In genomic region chr16:30548291-30548690, GRCm38 (mm10) we compare ENCODE assay signal across 15 mouse cellular contexts. TPM values are rescaled to one million over a fixed set of nuclear protein-coding genes. Genes with fewer than 3 reads are reported as not detected.
DNase-seq lines count a peak whose midpoint lies in the region; ATAC-seq and TF ChIP-seq lines count a peak whose summit lies in the region.
"Had no signal": no experiment of that assay in that cellular context is flagged by ENCODE, and none has a peak within 500 bp of the region (broad histone marks: within the 10 kb centered on the region; RNA-seq: fewer than 3 reads in every experiment).

No protein-coding gene starts in this region.

- no peaks in the 10 kb centered on the region for H3K9me3 ChIP-seq in hindbrain, embryonic 13.5 days
- no peaks in the 10 kb centered on the region for H3K9me3 ChIP-seq in hindbrain, embryonic 11.5 days (ENCODE audit: control insufficient read depth, low read length)
- H3K9me3 ChIP-seq in midbrain, embryonic 13.5 days: no peaks in the 10 kb centered on the region
- H3K9me3 ChIP-seq in liver, postnatal 0 days (ENCODE audit: low read length): no peaks in the 10 kb centered on the region
- H3K9me3 ChIP-seq in heart, embryonic 12.5 days (replicated peaks): 0 out of 2 replicates have a peak, but pooled peaks cover 3% of the 10 kb centered on the region
- H3K9me3 ChIP-seq: stomach, embryonic 15.5 days had no signal

- peaks cover 28% of the 10 kb centered on the region for H3K4me1 ChIP-seq in hindbrain, embryonic 13.5 days (replicated peaks)
- no peaks in the 10 kb centered on the region; the same call in 1 of the 2 replicates for H3K4me1 ChIP-seq in hindbrain, embryonic 11.5 days (replicated peaks; ENCODE audit: control insufficient read depth, insufficient read depth, low read length)
- H3K4me1 ChIP-seq in midbrain, embryonic 13.5 days (replicated peaks): peaks cover 32% of the 10 kb centered on the region
- H3K4me1 ChIP-seq in liver, postnatal 0 days (ENCODE audit: insufficient read depth): peaks cover 12% of the 10 kb centered on the region
- peaks cover 33% of the 10 kb centered on the region for H3K4me1 ChIP-seq in heart, embryonic 12.5 days (replicated peaks)

- no peak for ATAC-seq in hindbrain, embryonic 13.5 days (ENCODE audit: low FRiP score)
- no peak for ATAC-seq in hindbrain, embryonic 11.5 days (ENCODE audit: low FRiP score)
- no peak for ATAC-seq in midbrain, embryonic 13.5 days
- no peak for ATAC-seq in liver, postnatal 0 days
- ATAC-seq in heart, embryonic 12.5 days (ENCODE audit: insufficient number of reproducible peaks, low FRiP score): no peak
- ATAC-seq: intestine, postnatal 0 days had no signal

- WGBS in hindbrain, embryonic 13.5 days: 92% methylated on average over 5 of the region's 5 CpGs
- WGBS in hindbrain, embryonic 11.5 days: 91% methylated on average over 5 of the region's 5 CpGs
- 92% methylated on average over 5 of the region's 5 CpGs for WGBS in midbrain, embryonic 13.5 days
- 79% methylated on average over 5 of the region's 5 CpGs for WGBS in liver, postnatal 0 days (ENCODE audit: insufficient replicate concordance)
- WGBS in heart, embryonic 12.5 days: 81% methylated on average over 5 of the region's 5 CpGs

- H3K36me3 ChIP-seq in hindbrain, embryonic 13.5 days: peaks cover 33% of the 10 kb centered on the region
- 0 out of 2 replicates have a peak, but pooled peaks cover 6% of the 10 kb centered on the region for H3K36me3 ChIP-seq in hindbrain, embryonic 11.5 days (ENCODE audit: control insufficient read depth, insufficient read depth, low read length)
- H3K36me3 ChIP-seq in midbrain, embryonic 13.5 days: peaks cover 37% of the 10 kb centered on the region
- no peaks in the 10 kb centered on the region for H3K36me3 ChIP-seq in liver, postnatal 0 days (replicated peaks; ENCODE audit: insufficient read depth, low read length)
- H3K36me3 ChIP-seq in heart, embryonic 12.5 days: peaks cover 36% of the 10 kb centered on the region
- H3K36me3 ChIP-seq: stomach, embryonic 15.5 days had no signal

- peak overlapping the region; percentile 57 for H3K4me2 ChIP-seq in hindbrain, embryonic 13.5 days
- H3K4me2 ChIP-seq in hindbrain, embryonic 11.5 days (replicated peaks; ENCODE audit: low read depth, low read length): no peak overlapping the region
- H3K4me2 ChIP-seq in midbrain, embryonic 13.5 days (replicated peaks): peak overlapping the region; percentile 62
- no peak overlapping the region for H3K4me2 ChIP-seq in liver, postnatal 0 days (ENCODE audit: low read depth, low read length)
- no peak overlapping the region for H3K4me2 ChIP-seq in heart, embryonic 12.5 days
- H3K4me2 ChIP-seq: stomach, embryonic 15.5 days had no signal

- H3K4me3 ChIP-seq in hindbrain, embryonic 13.5 days: peak overlapping the region; percentile 70
- no peak overlapping the region for H3K4me3 ChIP-seq in hindbrain, embryonic 11.5 days (ENCODE audit: low read depth, low read length)
- H3K4me3 ChIP-seq in midbrain, embryonic 13.5 days (replicated peaks): peak overlapping the region; percentile 81; the same call in 1 of the 2 replicates
- no peak overlapping the region for H3K4me3 ChIP-seq in liver, postnatal 0 days (ENCODE audit: low read depth, low read length)
- no peak overlapping the region for H3K4me3 ChIP-seq in heart, embryonic 12.5 days
- H3K4me3 ChIP-seq: stomach, embryonic 15.5 days had no signal

- TF ChIP-seq CTCF in liver, postnatal 0 days (IDR thresholded peaks at IDR 0.05; ENCODE audit: low read depth): no peak

- peak overlapping the region; percentile 90; the same call in 1 of the 2 replicates for H3K9ac ChIP-seq in hindbrain, embryonic 13.5 days
- H3K9ac ChIP-seq in hindbrain, embryonic 11.5 days (ENCODE audit: low read depth, low read length): no peak overlapping the region
- H3K9ac ChIP-seq in midbrain, embryonic 13.5 days (replicated peaks): peak overlapping the region; percentile 95
- no peak overlapping the region for H3K9ac ChIP-seq in liver, postnatal 0 days (replicated peaks)
- H3K9ac ChIP-seq in heart, embryonic 12.5 days: no peak overlapping the region
- H3K9ac ChIP-seq: stomach, embryonic 15.5 days had no signal

- no peaks in the 10 kb centered on the region for H3K27me3 ChIP-seq in hindbrain, embryonic 13.5 days
- H3K27me3 ChIP-seq in hindbrain, embryonic 11.5 days (ENCODE audit: control insufficient read depth, insufficient read depth, low read length): no peaks in the 10 kb centered on the region; the same call in 1 of the 2 replicates
- H3K27me3 ChIP-seq in midbrain, embryonic 13.5 days: no peaks in the 10 kb centered on the region
- peaks cover 16% of the 10 kb centered on the region; the same call in 1 of the 2 replicates for H3K27me3 ChIP-seq in liver, postnatal 0 days (ENCODE audit: insufficient read depth, low read length)
- H3K27me3 ChIP-seq in heart, embryonic 12.5 days (replicated peaks): no peaks in the 10 kb centered on the region
- H3K27me3 ChIP-seq: stomach, embryonic 15.5 days had no signal

- DNase-seq in hindbrain, embryonic 11.5 days (ENCODE audit: low spot score): no peak
- DNase-seq in right cerebral cortex, postnatal 25 days: peak; percentile 54
- no peak for DNase-seq in right cerebral cortex, postnatal 10 days (ENCODE audit: low spot score in 2 of 2)
- no peak for DNase-seq in liver, postnatal 0 days
- DNase-seq in adrenal gland, postnatal 14 days: no peak
- DNase-seq: cerebellum, adult 9-11 months; heart, adult 18-20 months; heart, postnatal 10 days; kidney, postnatal 36 days; thymus, postnatal 36 days had no signal

- H3K27ac ChIP-seq in hindbrain, embryonic 13.5 days: 0 out of 2 replicates have a peak overlapping the region, but pooled peaks have one; percentile 12
- H3K27ac ChIP-seq in hindbrain, embryonic 11.5 days (ENCODE audit: low read depth, low read length): no peak overlapping the region
- no peak overlapping the region for H3K27ac ChIP-seq in midbrain, embryonic 13.5 days
- no peak overlapping the region for H3K27ac ChIP-seq in liver, postnatal 0 days (ENCODE audit: low read depth)
- no peak overlapping the region for H3K27ac ChIP-seq in heart, embryonic 12.5 days (ENCODE audit: poor library complexity, severe bottlenecking)
- H3K27ac ChIP-seq: stomach, embryonic 15.5 days had no signal

- no peak for TF ChIP-seq EP300 in liver, postnatal 0 days (IDR thresholded peaks at IDR 0.05; ENCODE audit: low read depth)

RNA-seq across cellular contexts. Expression of gene Tmem44, which starts 2.4 kb away (rescaled TPM):
- polyA plus RNA-seq in hindbrain, embryonic 13.5 days (2015; fragmentation: Nextera tagmentation; extraction: Ambion mirVana): 73.7 and 82.8 TPM in 2 replicates
- polyA plus RNA-seq in hindbrain, embryonic 11.5 days (2014; fragmentation: Nextera tagmentation; extraction: Ambion mirVana): 30.9 and 32.0 TPM in 2 replicates
- 70.9 and 73.1 TPM in 2 replicates for polyA plus RNA-seq in midbrain, embryonic 13.5 days (2015; fragmentation: Nextera tagmentation; extraction: Ambion mirVana)
- polyA plus RNA-seq in liver, postnatal 0 days (2015; fragmentation: Nextera tagmentation; extraction: Ambion mirVana): 0.73 and 0.89 TPM in 2 replicates
- polyA plus RNA-seq in heart, embryonic 12.5 days (2016; fragmentation: Nextera tagmentation; extraction: Ambion mirVana): 23.8 and 26.9 TPM in 2 replicates
- 6.0 and 9.1 TPM in 2 replicates for total RNA-seq in adrenal gland, postnatal 14 days (2021)

RNA-seq across cellular contexts. Expression of gene Lsg1, which starts 39.1 kb away (rescaled TPM):
- polyA plus RNA-seq in hindbrain, embryonic 13.5 days (2015; fragmentation: Nextera tagmentation; extraction: Ambion mirVana): 59.8 and 60.3 TPM in 2 replicates
- 73.4 and 85.1 TPM in 2 replicates for polyA plus RNA-seq in hindbrain, embryonic 11.5 days (2014; fragmentation: Nextera tagmentation; extraction: Ambion mirVana)
- polyA plus RNA-seq in midbrain, embryonic 13.5 days (2015; fragmentation: Nextera tagmentation; extraction: Ambion mirVana): 59.1 and 64.7 TPM in 2 replicates
- 25.4 and 25.6 TPM in 2 replicates for polyA plus RNA-seq in liver, postnatal 0 days (2015; fragmentation: Nextera tagmentation; extraction: Ambion mirVana)
- polyA plus RNA-seq in heart, embryonic 12.5 days (2016; fragmentation: Nextera tagmentation; extraction: Ambion mirVana): 42.9 and 48.1 TPM in 2 replicates
- 31.0 and 33.2 TPM in 2 replicates for total RNA-seq in adrenal gland, postnatal 14 days (2021)

RNA-seq across cellular contexts. Expression of gene Fam43a, which starts 51.2 kb away (rescaled TPM):
- 15.9 and 16.2 TPM in 2 replicates for polyA plus RNA-seq in hindbrain, embryonic 13.5 days (2015; fragmentation: Nextera tagmentation; extraction: Ambion mirVana)
- polyA plus RNA-seq in hindbrain, embryonic 11.5 days (2014; fragmentation: Nextera tagmentation; extraction: Ambion mirVana): 6.7 TPM in 2 replicates
- polyA plus RNA-seq in midbrain, embryonic 13.5 days (2015; fragmentation: Nextera tagmentation; extraction: Ambion mirVana): 9.8 and 11.5 TPM in 2 replicates
- 6.1 and 6.8 TPM in 2 replicates for polyA plus RNA-seq in liver, postnatal 0 days (2015; fragmentation: Nextera tagmentation; extraction: Ambion mirVana)
- 14.5 and 15.4 TPM in 2 replicates for polyA plus RNA-seq in heart, embryonic 12.5 days (2016; fragmentation: Nextera tagmentation; extraction: Ambion mirVana)
- total RNA-seq in adrenal gland, postnatal 14 days (2021): 33.6 and 48.4 TPM in 2 replicates

Comparison
In these comparisons a context has a peak if more than half of its experiments do, and no peak if none do; other contexts are left out.
1. H3K4me2 ChIP-seq: peak in hindbrain, embryonic 13.5 days (single experiment) and midbrain, embryonic 13.5 days (single experiment); none in hindbrain, embryonic 11.5 days (single experiment), liver, postnatal 0 days (single experiment) and heart, embryonic 12.5 days (single experiment).
2. H3K4me3 ChIP-seq: peak in hindbrain, embryonic 13.5 days (single experiment) and midbrain, embryonic 13.5 days (single experiment); none in hindbrain, embryonic 11.5 days (single experiment), liver, postnatal 0 days (single experiment) and heart, embryonic 12.5 days (single experiment).
3. H3K9ac ChIP-seq: peak in hindbrain, embryonic 13.5 days (single experiment) and midbrain, embryonic 13.5 days (single experiment); none in hindbrain, embryonic 11.5 days (single experiment), liver, postnatal 0 days (single experiment) and heart, embryonic 12.5 days (single experiment).
4. RNA of gene Tmem44, which starts 2.4 kb away (polyA plus RNA-seq): 73.7 to 82.8 TPM in hindbrain, embryonic 13.5 days, 70.9 to 73.1 TPM in midbrain, embryonic 13.5 days, 30.9 to 32.0 TPM in hindbrain, embryonic 11.5 days and 23.8 to 26.9 TPM in heart, embryonic 12.5 days; 0.73 to 0.89 TPM in liver, postnatal 0 days; every median in the first group is over 10 times any median in the second.